Mouse (Mus musculus) bone marrow, adult 2 months (tissue): Measurements from ENCODE around the gene Fthl17f.
"Not testable (repeated sequence)": the region's sequence is repeated elsewhere in the genome, so short reads cannot be mapped to it uniquely, and the experiment has no call there.

ENCODE experiments used
- CTCF ChIP-seq: fragments of 200-500 bp; IDR thresholded peaks from 2 replicates; pipeline ENCODE4 v1.5.1; 2011; ENCODE audit warnings: low read length, control low read depth; ENCODE audit not compliant: control insufficient read depth, insufficient read depth
- POLR2A ChIP-seq: fragments of 200-500 bp; IDR thresholded peaks from 2 replicates; pipeline ENCODE4 v1.6.1; 2011; ENCODE audit warnings: low read depth, mild to moderate bottlenecking, control low read depth, low read length, borderline replicate concordance; ENCODE audit not compliant: control insufficient read depth

DNA sequence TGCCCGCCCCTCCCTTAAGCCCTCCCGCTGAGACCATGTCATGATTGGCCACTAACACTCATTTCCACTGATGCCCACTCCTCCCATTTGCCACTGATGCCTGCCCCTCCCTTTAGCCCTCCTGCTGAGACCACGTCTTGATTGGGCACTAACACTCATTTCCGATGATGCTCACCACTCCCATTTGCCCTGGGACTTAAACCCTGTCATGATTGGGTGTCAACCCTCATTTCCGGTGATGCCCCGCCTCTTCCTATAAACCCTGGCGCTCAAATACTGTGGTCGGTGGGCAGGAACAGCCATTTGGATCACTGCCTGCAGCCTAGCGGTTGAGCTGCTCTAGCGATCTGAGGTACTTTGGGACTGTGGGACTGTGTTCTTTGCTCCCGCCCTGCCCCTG lies at the start of gene Fthl17f:
- TF ChIP-seq CTCF, POLR2A: not testable (repeated sequence)
